ENCODE assay signal across 12 mouse cellular contexts in the genomic region with DNA sequence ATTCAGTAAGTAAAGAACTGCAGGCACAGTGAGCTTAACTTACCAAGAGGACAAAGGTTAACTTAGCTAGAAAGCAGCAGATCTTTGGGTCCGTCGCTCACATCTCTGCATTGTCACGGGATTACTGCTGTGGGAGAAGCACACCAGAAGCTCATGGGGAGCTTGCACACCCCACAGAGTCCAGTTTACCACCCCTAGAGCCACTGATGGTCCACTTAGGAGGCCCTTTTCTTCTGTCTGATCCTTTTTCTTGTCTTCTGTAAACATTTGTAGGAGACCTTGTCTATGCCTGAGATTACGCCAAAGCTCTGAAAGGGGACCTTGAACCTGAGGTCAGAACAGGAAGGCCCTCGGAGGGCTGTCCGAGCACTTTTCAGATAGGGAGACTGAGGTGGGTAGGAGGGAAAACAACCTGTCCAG. TPM values are rescaled to one million over a fixed set of nuclear protein-coding genes. Genes with fewer than 3 reads are reported as not detected.
DNase-seq lines count a peak whose midpoint lies in the region; ATAC-seq lines count a peak whose summit lies in the region.
"Had no signal": no experiment of that assay in that cellular context is flagged by ENCODE, and none has a peak within 500 bp of the region (broad histone marks: within the 10 kb centered on the region; RNA-seq: fewer than 3 reads in every experiment).

No protein-coding gene starts in this region.

- no peaks in the 10 kb centered on the region for H3K27me3 ChIP-seq in forebrain, embryonic 10.5 days (ENCODE audit: poor library complexity, severe bottlenecking)
- no peaks in the 10 kb centered on the region for H3K27me3 ChIP-seq in forebrain, embryonic 14.5 days (replicated peaks; ENCODE audit: control insufficient read depth, insufficient read depth, low read length)
- no peaks in the 10 kb centered on the region for H3K27me3 ChIP-seq in embryonic facial prominence, embryonic 10.5 days (replicated peaks; ENCODE audit: low read depth, poor library complexity, severe bottlenecking)
- no peaks in the 10 kb centered on the region for H3K27me3 ChIP-seq in limb, embryonic 13.5 days
- H3K27me3 ChIP-seq: midbrain, embryonic 13.5 days had no signal

- H3K9me3 ChIP-seq in forebrain, embryonic 10.5 days: no peaks in the 10 kb centered on the region
- H3K9me3 ChIP-seq in forebrain, embryonic 14.5 days (replicated peaks; ENCODE audit: control insufficient read depth, low read length): no peaks in the 10 kb centered on the region
- no peaks in the 10 kb centered on the region for H3K9me3 ChIP-seq in embryonic facial prominence, embryonic 10.5 days
- H3K9me3 ChIP-seq in limb, embryonic 13.5 days: no peaks in the 10 kb centered on the region
- H3K9me3 ChIP-seq: midbrain, embryonic 13.5 days had no signal

- no peak overlapping the region for H3K9ac ChIP-seq in forebrain, embryonic 14.5 days (ENCODE audit: low read length)
- H3K9ac ChIP-seq in limb, embryonic 13.5 days: no peak overlapping the region
- H3K9ac ChIP-seq: midbrain, embryonic 13.5 days had no signal

- WGBS in forebrain, embryonic 10.5 days: 54% methylated on average over 6 of the region's 6 CpGs
- 66% methylated on average over 6 of the region's 6 CpGs for WGBS in forebrain, embryonic 14.5 days
- 55% methylated on average over 6 of the region's 6 CpGs for WGBS in embryonic facial prominence, embryonic 10.5 days
- WGBS in limb, embryonic 13.5 days: 85% methylated on average over 6 of the region's 6 CpGs

- ATAC-seq in forebrain, embryonic 14.5 days: no peak
- no peak for ATAC-seq in limb, embryonic 13.5 days (ENCODE audit: low FRiP score, low read depth)
- ATAC-seq: midbrain, embryonic 13.5 days had no signal

- no peak overlapping the region for H3K4me2 ChIP-seq in forebrain, embryonic 14.5 days (ENCODE audit: low read length)
- H3K4me2 ChIP-seq in limb, embryonic 13.5 days (replicated peaks): peak overlapping the region; percentile 29; the same call in 1 of the 2 replicates
- H3K4me2 ChIP-seq: midbrain, embryonic 13.5 days had no signal

- H3K36me3 ChIP-seq in forebrain, embryonic 10.5 days (replicated peaks): no peaks in the 10 kb centered on the region
- H3K36me3 ChIP-seq in forebrain, embryonic 14.5 days (ENCODE audit: control insufficient read depth, insufficient read depth, low read length): no peaks in the 10 kb centered on the region
- no peaks in the 10 kb centered on the region for H3K36me3 ChIP-seq in embryonic facial prominence, embryonic 10.5 days (replicated peaks)
- H3K36me3 ChIP-seq in limb, embryonic 13.5 days: no peaks in the 10 kb centered on the region
- H3K36me3 ChIP-seq: midbrain, embryonic 13.5 days had no signal

- DNase-seq in forebrain, embryonic 10.5 days (ENCODE audit: extremely low spot score, low spot score): no peak
- no peak for DNase-seq in forebrain, embryonic 14.5 days (ENCODE audit: low spot score)
- no peak for DNase-seq in embryonic facial prominence, embryonic 10.5 days (ENCODE audit: low spot score)
- peak; percentile 76 to 78 for DNase-seq in kidney, adult 8-10 months
- no peak for DNase-seq in T-cell, adult 2 months (ENCODE audit: low spot score)
- DNase-seq in layer of hippocampus, adult 9-10 months (ENCODE audit: low spot score): no peak
- DNase-seq in thymus, postnatal 14 days: no peak
- DNase-seq: cerebellum, postnatal 14 days; lung, postnatal 14 days; thymus, adult 2 months had no signal

- peak overlapping the region; percentile 8; the same call in 1 of the 2 replicates for H3K27ac ChIP-seq in forebrain, embryonic 10.5 days
- H3K27ac ChIP-seq in forebrain, embryonic 14.5 days (ENCODE audit: low read depth, low read length): no peak overlapping the region
- peak overlapping the region; percentile 67 for H3K27ac ChIP-seq in embryonic facial prominence, embryonic 10.5 days (replicated peaks)
- H3K27ac ChIP-seq in limb, embryonic 13.5 days: peak overlapping the region; percentile 39; the same call in 1 of the 2 replicates
- H3K27ac ChIP-seq: midbrain, embryonic 13.5 days had no signal

- peaks cover 62% of the 10 kb centered on the region for H3K4me1 ChIP-seq in forebrain, embryonic 10.5 days
- H3K4me1 ChIP-seq in forebrain, embryonic 14.5 days (ENCODE audit: control insufficient read depth, insufficient read depth, low read length): peaks cover 14% of the 10 kb centered on the region; the same call in 1 of the 2 replicates
- peaks cover 63% of the 10 kb centered on the region for H3K4me1 ChIP-seq in embryonic facial prominence, embryonic 10.5 days
- H3K4me1 ChIP-seq in limb, embryonic 13.5 days: peaks cover 89% of the 10 kb centered on the region

- no peak overlapping the region for H3K4me3 ChIP-seq in forebrain, embryonic 10.5 days
- no peak overlapping the region for H3K4me3 ChIP-seq in forebrain, embryonic 14.5 days (ENCODE audit: low read depth, low read length)
- H3K4me3 ChIP-seq in embryonic facial prominence, embryonic 10.5 days: no peak overlapping the region
- H3K4me3 ChIP-seq in limb, embryonic 13.5 days: no peak overlapping the region
- H3K4me3 ChIP-seq: midbrain, embryonic 13.5 days had no signal

RNA-seq across cellular contexts. Expression of gene Abtb2, which starts 28.5 kb away (rescaled TPM):
- 11.5 and 12.9 TPM in 2 replicates for polyA plus RNA-seq in forebrain, embryonic 10.5 days (2016; fragmentation: Nextera tagmentation; extraction: Ambion mirVana)
- 3.8 and 5.9 TPM in 2 replicates for polyA plus RNA-seq in forebrain, embryonic 14.5 days (2014; fragmentation: Nextera tagmentation; extraction: Ambion mirVana)
- 9.9 and 13.1 TPM in 2 replicates for polyA plus RNA-seq in embryonic facial prominence, embryonic 10.5 days (2016; fragmentation: Nextera tagmentation; extraction: Ambion mirVana)
- polyA plus RNA-seq in limb, embryonic 13.5 days (2015; fragmentation: Nextera tagmentation; extraction: Ambion mirVana): 17.6 and 20.5 TPM in 2 replicates

Comparison
In these comparisons a context has a peak if more than half of its experiments do, and no peak if none do; other contexts are left out.
1. DNase-seq: peak in kidney, adult 8-10 months (2 of 2); none in forebrain, embryonic 10.5 days (single experiment), forebrain, embryonic 14.5 days (single experiment), embryonic facial prominence, embryonic 10.5 days (single experiment), T-cell, adult 2 months (single experiment), layer of hippocampus, adult 9-10 months (single experiment) and thymus, postnatal 14 days (single experiment).